ENCODE assay signal across 1 mouse cellular context in the genomic region with DNA sequence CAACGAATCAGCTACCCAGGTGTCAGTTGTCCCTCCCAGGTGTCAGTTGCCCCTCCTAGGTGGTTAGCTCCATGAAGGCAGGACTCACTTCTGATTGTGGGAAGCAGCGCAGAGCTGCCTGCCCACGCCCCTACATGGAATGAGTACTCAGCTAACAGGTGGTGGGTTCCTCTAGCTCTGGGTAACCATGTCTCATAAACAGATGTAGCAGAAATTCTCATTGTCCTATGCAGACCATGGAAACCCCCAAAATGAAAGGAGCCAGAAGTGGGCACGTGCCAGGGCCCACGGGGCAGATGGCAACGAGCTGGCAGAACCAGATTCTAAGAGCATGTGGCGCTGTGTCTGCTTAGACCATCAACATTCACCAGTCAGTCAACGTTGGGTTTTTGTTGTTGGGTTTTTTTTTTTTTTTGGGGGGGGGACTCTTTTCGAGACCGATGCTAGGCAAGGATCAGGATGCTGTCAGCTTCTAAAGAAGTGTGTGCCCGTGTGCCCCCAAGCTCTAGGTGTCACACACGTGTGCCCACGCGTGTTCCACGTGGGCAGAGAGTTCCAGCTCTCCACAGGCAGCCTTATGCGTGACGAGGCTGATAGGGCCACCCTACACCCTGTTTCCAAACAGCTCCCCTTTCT.
TF ChIP-seq lines count a peak whose summit lies in the region.

No protein-coding gene starts in this region.

TF ChIP-seq in MEL, 35 proteins besides CTCF, POLR2A, EP300 and RAD21 (continued from another document):
- TF ChIP-seq E2F4 (IDR thresholded peaks at IDR 0.05; ENCODE audit: borderline replicate concordance, low read depth, low read length) (no peak), JUND (IDR thresholded peaks at IDR 0.05; ENCODE audit: low read depth, low read length) (no peak), MXI1 (IDR thresholded peaks at IDR 0.05; ENCODE audit: low read depth, low read length) (peak; percentile 86), MYB (IDR thresholded peaks at IDR 0.05; ENCODE audit: low read depth, low read length) (no peak), USF1 (IDR thresholded peaks at IDR 0.05; ENCODE audit: low read depth, low read length) (peak; percentile 50; the same call in 1 of the 2 replicates), MAFK (IDR thresholded peaks at IDR 0.05; ENCODE audit: borderline replicate concordance, low read depth, low read length) (no peak), UBTF (IDR thresholded peaks at IDR 0.05; ENCODE audit: borderline replicate concordance, insufficient read depth, low read depth, low read length) (no peak), GABPA (IDR thresholded peaks at IDR 0.05; ENCODE audit: low read depth, low read length) (0 out of 2 replicates have a peak, but pooled peaks have one; percentile 40)
